Mouse (Mus musculus) megakaryocyte, embryonic 14.5 days (primary cell): ENCODE data around the gene Gng13. TPM values are rescaled to one million over a fixed set of nuclear protein-coding genes. Genes with fewer than 3 reads are reported as not detected.

Experiments used
- H3K27me3 ChIP-seq: replicated peaks from 2 replicates; pipeline ENCODE3; 2012; ENCODE audit warnings: inconsistent platforms
- H3K36me3 ChIP-seq: replicated peaks from 2 replicates; pipeline ENCODE3; 2012; ENCODE audit warnings: low read length, inconsistent platforms, mixed read lengths
- H3K4me1 ChIP-seq: 2 replicates; pipeline ENCODE4 v1.6.1; 2012; ENCODE audit warnings: inconsistent platforms
- H3K4me3 ChIP-seq: replicated peaks from 2 replicates; pipeline ENCODE3; 2012; ENCODE audit warnings: moderate library complexity, mild to moderate bottlenecking, inconsistent platforms
- H3K9me3 ChIP-seq: 2 replicates; pipeline ENCODE4 v1.6.1; 2012; ENCODE audit warnings: inconsistent platforms
- FLI1 ChIP-seq: IDR thresholded peaks from 2 replicates; pipeline ENCODE4 v1.6.1; 2012; ENCODE audit warnings: low read length, inconsistent platforms, mixed read lengths
- GATA1 ChIP-seq: IDR thresholded peaks from 3 replicates; pipeline ENCODE4 v1.6.1; 2012; ENCODE audit warnings: mixed read lengths, low read length, inconsistent platforms, borderline replicate concordance
- polyA plus RNA-seq: library from polyadenylated mRNA; stranded (reverse); fragments of >175 nt; gene quantifications from 2 replicates; pipeline ENCODE4 v1.2.3, GENCODE M21; 2012; ENCODE audit warnings: low replicate concordance; ENCODE audit not compliant: insufficient read depth

Gene Gng13
- polyA plus RNA-seq, 1 experiment, result not detected

GRCm38 (mm10) chr17:25751446-25751845 is 34.5 kb downstream of the Gng13 start:
- peaks cover 83% of the 10 kb centered on the region for H3K27me3 ChIP-seq
- H3K36me3 ChIP-seq, result no peaks in the 10 kb centered on the region
- no peak overlapping the region for H3K4me3 ChIP-seq
- no peaks in the 10 kb centered on the region for H3K9me3 ChIP-seq
- no peaks in the 10 kb centered on the region for H3K4me1 ChIP-seq
- no peak for TF ChIP-seq FLI1
- TF ChIP-seq GATA1, result no peak

GRCm38 (mm10) chr17:25754241-25754640 is 37.3 kb downstream of the Gng13 start, which contains the start of gene Msln:
Gene Msln (minus strand): TSS chr17:25754378.
- no peaks in the 10 kb centered on the region for H3K9me3 ChIP-seq
- H3K36me3 ChIP-seq, result no peaks in the 10 kb centered on the region
- peaks cover 86% of the 10 kb centered on the region for H3K27me3 ChIP-seq
- H3K4me1 ChIP-seq, result no peaks in the 10 kb centered on the region
- TF ChIP-seq FLI1 (no peak), GATA1 (no peak)
- H3K4me3 ChIP-seq, result no peak within 1 kb of the TSS

GRCm38 (mm10) chr17:25755086-25755485 is 38.1 kb downstream of the Gng13 start:
- Histone ChIP-seq H3K9me3 (no peaks in the 10 kb centered on the region), H3K36me3 (no peaks in the 10 kb centered on the region), H3K4me3 (no peak overlapping the region), H3K4me1 (no peaks in the 10 kb centered on the region), H3K27me3 (peaks cover 81% of the 10 kb centered on the region)
- TF ChIP-seq FLI1 (no peak), GATA1 (no peak)

DNA sequence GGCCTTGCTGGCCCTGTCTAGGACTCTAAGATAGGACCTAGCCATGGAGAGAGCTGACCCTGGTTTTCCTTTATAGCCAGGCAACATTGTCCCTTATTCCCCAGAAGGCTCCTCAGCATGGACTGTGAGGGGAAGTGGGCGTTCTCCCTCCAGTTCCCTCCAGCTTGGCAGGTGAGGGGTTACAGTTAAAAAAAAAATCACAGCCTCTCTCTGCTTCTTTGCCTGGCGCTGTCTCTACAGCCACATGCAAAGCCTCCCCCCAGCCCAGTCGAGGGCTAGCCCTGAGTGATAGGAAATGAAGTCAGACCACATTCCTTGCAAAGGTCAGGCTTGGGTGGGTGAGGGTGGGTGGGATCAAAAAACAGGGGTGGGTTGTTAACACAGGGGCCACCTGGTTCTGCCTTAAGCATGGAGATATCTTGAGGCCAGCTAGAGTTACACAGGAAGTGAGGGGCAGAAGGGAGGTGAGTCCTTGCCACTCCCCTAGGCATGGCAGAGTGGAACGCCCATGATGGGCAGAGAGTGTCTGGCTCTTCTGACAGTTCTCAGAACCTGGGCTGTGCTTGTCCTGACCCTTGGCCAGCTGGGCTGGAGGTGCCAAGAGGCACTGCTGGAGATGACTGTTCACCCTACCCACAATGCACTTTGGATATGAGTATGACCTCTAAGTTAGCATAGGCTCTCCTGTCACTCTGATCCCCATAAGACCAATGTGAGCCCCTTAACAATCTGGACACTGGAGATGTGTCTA is 38.8 kb downstream of the Gng13 start:
- Histone ChIP-seq H3K4me1 (no peaks in the 10 kb centered on the region), H3K36me3 (no peaks in the 10 kb centered on the region), H3K9me3 (no peaks in the 10 kb centered on the region), H3K27me3 (peaks cover 76% of the 10 kb centered on the region), H3K4me3 (no peak overlapping the region)
- no peak for TF ChIP-seq FLI1
- no peak for TF ChIP-seq GATA1

DNA sequence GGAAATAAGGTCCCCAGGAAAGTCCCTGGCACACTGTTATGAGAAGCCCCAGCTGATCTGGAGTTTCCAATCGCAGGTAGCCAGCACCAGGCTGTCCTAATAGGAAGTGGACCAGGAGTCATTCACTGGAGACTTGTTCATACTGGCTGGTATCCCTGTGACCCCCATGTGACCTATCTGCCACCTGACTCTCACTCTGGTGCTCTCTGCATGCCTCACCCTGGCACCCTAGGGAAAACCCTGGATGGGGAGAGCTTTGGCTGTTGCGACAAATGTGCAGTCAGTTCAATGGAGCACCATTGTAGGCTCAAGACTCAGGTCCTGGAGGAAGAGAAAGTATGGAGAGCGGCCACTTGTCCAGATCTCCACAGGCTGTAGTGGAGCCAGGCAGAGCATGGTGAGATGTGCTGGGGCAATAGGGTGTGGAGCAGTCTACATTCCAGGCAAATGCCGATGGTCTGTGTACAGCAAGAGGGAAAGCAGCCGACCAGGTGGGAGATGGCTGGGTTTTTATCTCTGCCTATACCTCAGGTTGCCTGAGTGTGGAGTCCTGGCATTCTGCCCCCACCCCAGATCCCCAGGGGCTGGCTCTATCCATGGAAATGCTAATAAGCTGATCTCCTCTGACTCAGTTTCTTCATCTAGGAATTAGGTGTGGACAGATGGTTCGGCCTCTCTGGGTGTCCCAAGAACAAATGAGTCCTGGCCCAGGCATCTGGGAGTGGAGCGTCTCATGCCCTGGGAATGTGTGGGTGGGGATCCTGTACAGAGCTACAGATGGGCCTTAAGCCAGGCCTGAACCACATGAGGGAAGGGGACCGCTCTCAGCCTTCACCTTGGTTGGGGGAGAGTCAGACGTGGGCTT is 39.6 kb downstream of the Gng13 start:
- TF ChIP-seq FLI1 (no peak), GATA1 (no peak)

GRCm38 (mm10) chr17:25757691-25758090 is 40.7 kb downstream of the Gng13 start:
- H3K36me3 ChIP-seq, result no peaks in the 10 kb centered on the region
- TF ChIP-seq GATA1 (no peak), FLI1 (no peak)
- H3K9me3 ChIP-seq, result no peaks in the 10 kb centered on the region
- no peak overlapping the region for H3K4me3 ChIP-seq
- no peaks in the 10 kb centered on the region for H3K4me1 ChIP-seq
- peaks cover 68% of the 10 kb centered on the region for H3K27me3 ChIP-seq

More for the DNA sequence above, 39.6 kb downstream of the Gng13 start:
- peaks cover 72% of the 10 kb centered on the region for H3K27me3 ChIP-seq
- H3K4me1 ChIP-seq, result no peaks in the 10 kb centered on the region
- H3K36me3 ChIP-seq, result no peaks in the 10 kb centered on the region
- H3K4me3 ChIP-seq, result no peak overlapping the region
- no peaks in the 10 kb centered on the region for H3K9me3 ChIP-seq

GRCm38 (mm10) chr17:25760148-25760547 is 43.2 kb downstream of the Gng13 start:
- TF ChIP-seq GATA1 (no peak), FLI1 (no peak)
- Histone ChIP-seq H3K4me3 (no peak overlapping the region), H3K9me3 (no peaks in the 10 kb centered on the region), H3K4me1 (no peaks in the 10 kb centered on the region), H3K36me3 (no peaks in the 10 kb centered on the region), H3K27me3 (peaks cover 47% of the 10 kb centered on the region)

DNA sequence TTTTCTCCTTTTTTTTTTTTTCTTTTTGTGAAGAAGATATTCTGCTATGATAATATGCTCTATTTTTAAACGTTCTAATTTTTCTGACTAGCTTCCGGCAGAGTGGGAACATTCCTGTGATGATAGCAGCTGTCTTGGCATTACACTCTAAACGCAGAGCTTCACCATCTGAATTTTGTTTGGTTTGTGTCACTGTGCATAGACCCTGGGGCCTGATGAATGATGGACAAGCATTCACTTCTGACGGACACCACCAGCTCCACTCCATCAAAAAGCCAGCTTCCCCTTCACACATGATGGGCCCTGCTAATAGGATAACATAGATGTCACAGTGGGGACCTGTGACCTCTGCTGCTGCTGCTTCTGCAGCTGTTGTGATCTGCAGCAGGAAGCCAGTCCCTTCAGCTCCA is 44.6 kb downstream of the Gng13 start:
- H3K27me3 ChIP-seq, result peaks cover 44% of the 10 kb centered on the region
- no peaks in the 10 kb centered on the region for H3K4me1 ChIP-seq
- H3K36me3 ChIP-seq, result no peaks in the 10 kb centered on the region
- no peak overlapping the region for H3K4me3 ChIP-seq
- TF ChIP-seq FLI1 (no peak), GATA1 (no peak)
- no peaks in the 10 kb centered on the region for H3K9me3 ChIP-seq

- no peaks in the 10 kb centered on the region for H3K9me3 ChIP-seq
- H3K36me3 ChIP-seq, result no peaks in the 10 kb centered on the region
- TF ChIP-seq GATA1, result no peak
- TF ChIP-seq FLI1, result no peak
- H3K27me3 ChIP-seq, result peaks cover 46% of the 10 kb centered on the region
- H3K4me1 ChIP-seq, result no peaks in the 10 kb centered on the region
- H3K4me3 ChIP-seq, result no peak overlapping the region
Measured at GRCm38 (mm10) chr17:25762591-25762990, 45.6 kb downstream of the Gng13 start.

DNA sequence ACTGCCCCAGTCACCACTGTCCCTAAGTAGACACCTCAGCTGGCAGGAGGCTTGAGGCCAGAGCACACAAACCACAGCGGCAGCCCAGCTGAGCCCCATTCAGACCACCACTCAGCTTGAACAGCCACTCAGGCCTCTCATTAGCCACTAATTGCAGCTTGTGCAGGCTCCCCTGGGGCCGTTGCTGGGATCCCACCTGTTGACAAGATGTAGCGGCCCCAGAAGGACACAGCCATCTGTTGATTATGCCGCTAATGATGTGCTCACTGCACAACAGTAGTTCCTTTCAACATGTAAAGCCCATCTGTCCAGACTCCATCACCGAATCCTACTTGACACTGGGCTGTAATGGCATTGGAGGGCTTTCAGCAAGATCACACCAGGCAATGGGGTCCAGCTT is 48.9 kb downstream of the Gng13 start:
- no peak overlapping the region for H3K4me3 ChIP-seq
- H3K9me3 ChIP-seq, result no peaks in the 10 kb centered on the region
- TF ChIP-seq FLI1, result no peak
- no peak for TF ChIP-seq GATA1
- H3K27me3 ChIP-seq, result peaks cover 52% of the 10 kb centered on the region
- no peaks in the 10 kb centered on the region for H3K4me1 ChIP-seq
- H3K36me3 ChIP-seq, result no peaks in the 10 kb centered on the region

Other genes with a start within 250 kb of the Gng13 start
- gene Sstr5, start 219.9 kb upstream of the Gng13 start, polyA plus RNA-seq, result not detected in 2 replicates
- 3.8 TPM in 1 of 2 replicates, not detected in the other for gene Sox8, start 146.5 kb upstream of the Gng13 start, polyA plus RNA-seq
- 17.8 and 34.8 TPM in 2 replicates for gene Lmf1, start 138.1 kb upstream of the Gng13 start, polyA plus RNA-seq
- 4.6 and 30.7 TPM in 2 replicates for gene Chtf18, start 10.2 kb downstream of the Gng13 start, polyA plus RNA-seq
- gene Rpusd1, start 10.5 kb downstream of the Gng13 start, polyA plus RNA-seq, result 27.9 and 63.5 TPM in 2 replicates
- 1.1 TPM in 1 of 2 replicates, not detected in the other for gene Mslnl, start 18.9 kb downstream of the Gng13 start, polyA plus RNA-seq
- gene Msln, start 37.2 kb downstream of the Gng13 start, polyA plus RNA-seq, result not detected in 2 replicates
- 5.5 and 12.7 TPM in 2 replicates for gene Narfl, start 56.6 kb downstream of the Gng13 start, polyA plus RNA-seq
- gene Haghl, start 68.5 kb downstream of the Gng13 start, polyA plus RNA-seq, result 14.8 and 29.7 TPM in 2 replicates
- gene Ccdc78, start 69.4 kb downstream of the Gng13 start, polyA plus RNA-seq, result not detected in 2 replicates
- gene Fam173a, start 75.7 kb downstream of the Gng13 start, polyA plus RNA-seq, result 17.4 and 23.4 TPM in 2 replicates
- gene AC134908.4, start 78.5 kb downstream of the Gng13 start, polyA plus RNA-seq, result not detected in 2 replicates
- 59.9 and 91.1 TPM in 2 replicates for gene Metrn, start 80.0 kb downstream of the Gng13 start, polyA plus RNA-seq
- 0.15 TPM in 1 of 2 replicates, not detected in the other for gene Fbxl16, start 91.9 kb downstream of the Gng13 start, polyA plus RNA-seq
- 6.4 and 8.2 TPM in 2 replicates for gene Wdr24, start 106.5 kb downstream of the Gng13 start, polyA plus RNA-seq
- 2.4 and 7.8 TPM in 2 replicates for gene Jmjd8, start 111.7 kb downstream of the Gng13 start, polyA plus RNA-seq
- 34.5 and 115 TPM in 2 replicates for gene Stub1, start 116.2 kb downstream of the Gng13 start, polyA plus RNA-seq
- 2.9 and 3.8 TPM in 2 replicates for gene Rhbdl1, start 120.1 kb downstream of the Gng13 start, polyA plus RNA-seq
- 3.0 and 5.2 TPM in 2 replicates for gene Gm20683, start 124.6 kb downstream of the Gng13 start, polyA plus RNA-seq
- 59.4 and 75.2 TPM in 2 replicates for gene Rhot2, start 127.7 kb downstream of the Gng13 start, polyA plus RNA-seq
- 6.0 and 10.1 TPM in 2 replicates for gene Wdr90, start 144.3 kb downstream of the Gng13 start, polyA plus RNA-seq
- 77.6 and 205 TPM in 2 replicates for gene Mcrip2, start 151.6 kb downstream of the Gng13 start, polyA plus RNA-seq
- 22.6 and 23.9 TPM in 2 replicates for gene Mettl26, start 157.9 kb downstream of the Gng13 start, polyA plus RNA-seq
- 1.9 and 3.1 TPM in 2 replicates for gene Wfikkn1, start 163.7 kb downstream of the Gng13 start, polyA plus RNA-seq
- 8.8 and 24.8 TPM in 2 replicates for gene Rab40c, start 202.6 kb downstream of the Gng13 start, polyA plus RNA-seq
- 48.5 and 65.5 TPM in 2 replicates for gene Pigq, start 227.8 kb downstream of the Gng13 start, polyA plus RNA-seq
- gene Nhlrc4, start 227.8 kb downstream of the Gng13 start, polyA plus RNA-seq, result not detected in 2 replicates
- not detected in 2 replicates for gene A930017K11Rik, start 235.4 kb downstream of the Gng13 start, polyA plus RNA-seq